Mouse (Mus musculus) thymus, adult 2 months (tissue): ENCODE results near the gene Cacna2d3. TPM values are rescaled to one million over a fixed set of nuclear protein-coding genes. Genes with fewer than 3 reads are reported as not detected.
A peak's percentile ranks its signal among the peaks of the same experiment; 100 is the strongest.

ENCODE experiments used
- DNase-seq: peaks from one replicate; pipeline ENCODE4 v3.0.0; 2021
- H3K27ac ChIP-seq: fragments of 200-500 bp; 2 replicates; pipeline ENCODE4 v1.5.1; 2012; ENCODE audit warnings: low read length, control low read depth; ENCODE audit not compliant: control insufficient read depth, insufficient read depth
- H3K27me3 ChIP-seq: fragments of 200-500 bp; 2 replicates; pipeline ENCODE4 v1.6.1; 2012; ENCODE audit warnings: mild to moderate bottlenecking, low read length, moderate library complexity, mixed read lengths; ENCODE audit not compliant: control insufficient read depth, insufficient read depth
- H3K36me3 ChIP-seq: fragments of 200-500 bp; 2 replicates; pipeline ENCODE4 v1.6.1; 2012; ENCODE audit warnings: mild to moderate bottlenecking, low read length, moderate library complexity; ENCODE audit not compliant: control insufficient read depth, insufficient read depth
- H3K4me1 ChIP-seq: fragments of 200-500 bp; replicated peaks from 2 replicates; pipeline ENCODE4 v1.6.1; 2012; ENCODE audit warnings: low read length; ENCODE audit not compliant: control insufficient read depth, insufficient read depth
- H3K4me3 ChIP-seq: fragments of 200-500 bp; 2 replicates; pipeline ENCODE4 v1.5.1; 2012; ENCODE audit warnings: mild to moderate bottlenecking, low read length, control low read depth, moderate library complexity; ENCODE audit not compliant: control insufficient read depth, insufficient read depth
- CTCF ChIP-seq: fragments of 200-500 bp; IDR thresholded peaks from 2 replicates; pipeline ENCODE4 v1.5.1; 2012; ENCODE audit warnings: mild to moderate bottlenecking, control low read depth, low read length, moderate library complexity, borderline replicate concordance; ENCODE audit not compliant: control insufficient read depth, poor library complexity, insufficient read depth; ENCODE audit errors: extremely low read depth
- POLR2A ChIP-seq: fragments of 200-500 bp; IDR thresholded peaks from 2 replicates; pipeline ENCODE4 v1.6.1; 2012; ENCODE audit warnings: mild to moderate bottlenecking, low read length, control low read depth, moderate library complexity; ENCODE audit not compliant: control insufficient read depth, poor library complexity, insufficient read depth; ENCODE audit errors: extremely low read depth
- WGBS: fragments of 180-500 bp; shearing (Covaris S2); methylation state at CpG from one replicate; pipeline ENCODE4 v1.1.7; 2018; 5-methylcytosine and 5-hydroxymethylcytosine counted together
- polyA plus RNA-seq: library from polyadenylated mRNA; depleted of rRNA; stranded (reverse); fragments of >200 nt; gene quantifications from 2 replicates; pipeline ENCODE4 v1.2.3, GENCODE M21; 2012; rRNA removed

Gene Cacna2d3
- 0.08 and 0.19 TPM in 2 replicates for polyA plus RNA-seq

DNA sequence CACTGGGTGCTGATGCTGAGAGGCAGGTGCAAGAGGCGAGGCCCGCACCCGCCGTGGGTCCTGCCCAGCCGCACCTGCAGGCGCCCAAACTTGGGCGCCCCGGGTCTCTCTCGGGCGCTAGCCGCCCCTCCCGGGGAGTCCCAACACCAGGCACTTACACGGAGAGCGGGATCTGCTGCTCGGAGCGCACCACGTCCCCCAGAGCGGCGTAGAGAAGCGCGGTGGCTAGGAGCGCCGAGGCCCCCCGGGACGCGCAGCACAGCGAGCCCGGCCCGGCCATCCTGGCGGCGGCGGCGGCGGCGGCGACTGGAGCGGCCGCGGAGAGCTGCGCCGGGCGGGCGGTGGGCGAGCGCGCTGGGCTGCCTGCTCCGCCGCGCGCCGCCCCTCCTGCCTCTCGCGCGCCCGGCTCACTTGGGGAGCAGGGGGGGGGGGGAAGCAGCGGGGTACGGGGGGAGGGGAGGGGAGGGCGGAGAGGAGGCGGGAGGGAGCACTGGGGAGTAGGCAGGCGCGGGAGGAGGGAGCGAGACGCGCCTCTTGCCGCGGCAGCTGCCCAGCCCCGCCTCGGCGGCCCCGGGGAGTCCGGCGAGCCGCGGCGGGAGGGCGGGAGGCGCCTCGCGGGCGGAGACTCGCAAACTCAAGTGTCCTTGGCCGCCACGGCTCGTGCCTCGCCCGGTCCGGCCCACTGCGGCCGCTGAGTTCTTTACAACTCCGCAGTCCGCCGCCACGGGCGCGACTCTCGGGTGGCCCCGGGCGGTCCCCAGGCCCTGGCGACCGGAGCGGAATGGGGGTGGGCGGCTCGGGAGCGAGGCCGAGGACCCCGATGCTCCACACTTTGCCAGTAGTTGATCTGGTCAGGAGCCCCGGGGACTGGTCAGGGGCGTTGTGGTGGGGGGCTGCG is at the start of gene Cacna2d3:
TSS of gene Cacna2d3 (minus strand) at position 377 of the 898 bp plus-strand sequence.
- H3K27ac ChIP-seq: no peak within 1 kb of the TSS
- TF ChIP-seq POLR2A (no peak), CTCF (no peak)
- no peaks in the 10 kb centered on the region for H3K4me1 ChIP-seq
- H3K36me3 ChIP-seq: no peaks in the 10 kb centered on the region
- peak; percentile 6 for DNase-seq
- 3% methylated on average over 103 of the region's 109 CpGs for WGBS
- H3K4me3 ChIP-seq: no peak within 1 kb of the TSS
- peaks cover 8% of the 10 kb centered on the region; the same call in 1 of the 2 replicates for H3K27me3 ChIP-seq

DNA sequence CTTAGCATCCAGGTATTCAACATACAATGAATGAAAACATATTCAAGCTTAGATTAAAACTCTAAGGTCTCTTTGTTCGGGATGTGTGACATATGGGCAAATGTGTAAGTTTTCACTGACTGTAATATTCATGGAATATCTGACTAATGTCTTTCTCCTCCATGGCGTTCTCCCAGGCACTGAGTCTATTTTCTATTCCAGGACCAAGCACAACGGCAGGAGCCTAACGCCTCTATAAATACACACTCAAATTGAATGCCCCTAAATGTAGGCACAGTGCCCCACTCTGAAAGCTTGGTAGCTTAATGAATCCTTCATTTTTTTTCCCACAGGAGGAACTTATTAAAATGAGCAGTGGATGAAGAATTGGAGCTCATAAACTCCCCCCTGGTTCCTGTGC is 47.8 kb upstream of the Cacna2d3 start:
- H3K4me3 ChIP-seq: no peak overlapping the region
- DNase-seq: no peak
- no peaks in the 10 kb centered on the region for H3K4me1 ChIP-seq
- H3K27ac ChIP-seq: no peak overlapping the region
- no peaks in the 10 kb centered on the region for H3K36me3 ChIP-seq
- 91% methylated on average over 4 of the region's 4 CpGs for WGBS
- no peak for TF ChIP-seq POLR2A
- TF ChIP-seq CTCF: no peak
- H3K27me3 ChIP-seq: no peaks in the 10 kb centered on the region

DNA sequence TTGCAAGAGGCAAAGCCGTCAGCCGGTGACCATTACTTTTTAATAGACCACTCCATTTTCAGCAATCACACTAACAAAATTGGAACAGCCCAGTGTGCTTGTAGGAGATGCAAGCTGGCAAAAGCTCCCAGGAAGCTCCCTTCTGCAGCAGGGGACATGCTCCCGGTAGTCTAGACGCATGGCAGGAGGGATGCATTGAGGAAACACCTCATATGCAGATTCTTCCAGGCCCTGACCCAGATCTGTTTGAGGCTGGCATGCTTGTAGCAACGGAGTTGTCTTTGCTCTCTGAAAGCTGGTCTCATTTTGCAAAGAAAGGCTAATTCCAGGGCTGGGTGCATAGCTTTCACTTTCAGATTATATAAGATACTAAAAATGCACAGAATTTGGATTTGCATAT is 31.2 kb upstream of the Cacna2d3 start:
- DNase-seq: no peak
- no peak for TF ChIP-seq POLR2A
- no peak for TF ChIP-seq CTCF
- H3K27ac ChIP-seq: no peak overlapping the region
- 84% methylated on average over 5 of the region's 5 CpGs for WGBS
- H3K36me3 ChIP-seq: no peaks in the 10 kb centered on the region
- no peak overlapping the region for H3K4me3 ChIP-seq
- H3K27me3 ChIP-seq: no peaks in the 10 kb centered on the region
- no peaks in the 10 kb centered on the region for H3K4me1 ChIP-seq

DNA sequence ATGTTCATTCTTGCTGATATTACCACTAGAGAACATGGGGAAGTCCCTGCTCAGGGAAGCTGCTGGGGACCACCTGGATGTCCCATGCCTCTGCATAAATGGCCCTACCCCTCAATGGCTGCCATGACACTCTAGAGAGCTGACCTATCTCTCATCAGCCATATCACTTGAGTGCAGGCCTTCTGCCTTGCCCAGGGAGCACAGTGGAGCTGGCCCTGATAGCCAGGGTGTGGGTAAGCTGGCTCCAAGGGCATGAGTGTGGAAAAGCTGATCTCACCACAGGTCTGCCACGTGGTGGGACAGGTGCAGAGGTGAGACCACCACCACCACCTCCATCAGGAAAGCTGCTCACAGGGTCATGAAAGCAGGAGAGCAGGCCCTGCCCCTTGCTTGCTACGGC is 17.1 kb upstream of the Cacna2d3 start:
- Histone ChIP-seq H3K27me3 (no peaks in the 10 kb centered on the region), H3K4me3 (no peak overlapping the region), H3K27ac (no peak overlapping the region), H3K36me3 (no peaks in the 10 kb centered on the region), H3K4me1 (no peaks in the 10 kb centered on the region)
- DNase-seq: no peak
- TF ChIP-seq POLR2A: no peak
- TF ChIP-seq CTCF: no peak
- WGBS: 66% methylated on average over 2 of the region's 2 CpGs

GRCm38 (mm10) chr14:29730256-29730655 is 8.6 kb upstream of the Cacna2d3 start:
- DNase-seq: no peak
- H3K36me3 ChIP-seq: no peaks in the 10 kb centered on the region
- no peaks in the 10 kb centered on the region for H3K4me1 ChIP-seq
- no peak overlapping the region for H3K27ac ChIP-seq
- TF ChIP-seq POLR2A (no peak), CTCF (no peak)
- H3K4me3 ChIP-seq: no peak overlapping the region
- 69% methylated on average over 4 of the region's 4 CpGs for WGBS
- H3K27me3 ChIP-seq: no peaks in the 10 kb centered on the region

GRCm38 (mm10) chr14:29729009-29729408 is 7.3 kb upstream of the Cacna2d3 start:
- no peaks in the 10 kb centered on the region for H3K4me1 ChIP-seq
- TF ChIP-seq POLR2A: no peak
- TF ChIP-seq CTCF: no peak
- no peaks in the 10 kb centered on the region for H3K27me3 ChIP-seq
- H3K27ac ChIP-seq: no peak overlapping the region
- no peak overlapping the region for H3K4me3 ChIP-seq
- DNase-seq: no peak
- H3K36me3 ChIP-seq: no peaks in the 10 kb centered on the region
- 86% methylated on average over 4 of the region's 4 CpGs for WGBS
